Mouse (Mus musculus): ENCODE results near the gene Rassf9.

DNA sequence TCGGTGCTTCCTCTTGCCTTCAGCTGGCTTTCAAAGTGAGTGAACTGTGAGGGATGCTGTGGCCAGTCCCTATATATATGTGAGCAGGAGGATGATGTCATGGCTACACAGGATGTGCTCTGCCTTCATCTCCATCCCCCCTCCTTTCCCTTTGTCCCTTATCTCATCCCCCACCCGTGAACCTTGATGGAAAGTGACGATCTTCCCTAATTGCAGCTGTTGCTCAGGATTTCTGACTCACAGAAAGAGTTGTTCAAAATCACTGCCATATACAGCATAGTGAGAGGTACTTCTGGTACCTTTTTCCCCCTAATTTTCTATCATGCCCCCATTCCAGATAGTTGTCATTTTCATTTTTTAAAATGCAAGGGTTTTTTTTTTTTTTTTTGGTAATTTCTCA lies 21.6 kb upstream of the Rassf9 start, which contains the start of gene Nts:
- no peak for TF ChIP-seq CTCF (IDR thresholded peaks at IDR 0.05; ENCODE audit: low read depth)
- no peak for TF ChIP-seq EP300 (IDR thresholded peaks at IDR 0.05; ENCODE audit: low read depth)
